Mouse (Mus musculus) telencephalon, adult 2 months (tissue): ENCODE measurements around the gene Myg1.
"Not testable (repeated sequence)": the region's sequence is repeated elsewhere in the genome, so short reads cannot be mapped to it uniquely, and the experiment has no call there.

Experiments
- DNase-seq: peaks from one replicate; pipeline ENCODE4 v3.0.0-alpha.2; 2011; ENCODE audit warnings: low read depth, low spot score

The Myg1 gene

GRCm38 (mm10) chr15:102331610-102332015 is at the start of gene Myg1:
Gene Myg1, plus strand, starts transcription at chr15:102331709.
- peak; percentile 85 for DNase-seq

GRCm38 (mm10) chr15:102282463-102283292 is 48.8 kb upstream of the Myg1 start:
- DNase-seq = no peak

GRCm38 (mm10) chr15:102283648-102284047 is 47.9 kb upstream of the Myg1 start:
- DNase-seq = no peak

GRCm38 (mm10) chr15:102287395-102287794 is 44.1 kb upstream of the Myg1 start:
- DNase-seq = peak; percentile 21

- peak; percentile 77 for DNase-seq
Measured at GRCm38 (mm10) chr15:102295633-102296367, 35.7 kb upstream of the Myg1 start, which contains the start of gene Espl1. Gene Espl1, plus strand, starts transcription at chr15:102296266.

- DNase-seq = no peak
Measured at GRCm38 (mm10) chr15:102296368-102297006, 35.0 kb upstream of the Myg1 start.

DNA sequence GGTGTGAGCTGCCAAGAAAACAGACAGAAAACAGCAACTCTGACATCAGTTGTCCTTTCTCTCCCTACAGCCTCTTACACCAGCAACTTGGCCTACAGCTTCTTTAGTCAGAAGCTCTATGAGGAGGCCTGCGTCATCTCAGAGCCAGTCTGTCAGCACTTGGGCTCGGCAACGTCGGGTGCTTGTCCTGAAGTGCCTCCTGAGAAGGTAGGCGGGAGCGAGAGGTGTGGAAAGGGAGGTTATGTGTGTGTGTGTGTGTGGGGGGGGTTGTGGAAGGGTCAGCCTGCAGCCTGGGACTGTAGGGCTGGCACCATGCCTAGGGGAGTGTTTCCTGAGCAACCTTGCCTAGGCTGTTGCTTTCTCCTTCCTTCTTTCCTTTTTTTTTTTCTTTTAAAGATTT is 29.0 kb upstream of the Myg1 start:
- DNase-seq = no peak

DNA sequence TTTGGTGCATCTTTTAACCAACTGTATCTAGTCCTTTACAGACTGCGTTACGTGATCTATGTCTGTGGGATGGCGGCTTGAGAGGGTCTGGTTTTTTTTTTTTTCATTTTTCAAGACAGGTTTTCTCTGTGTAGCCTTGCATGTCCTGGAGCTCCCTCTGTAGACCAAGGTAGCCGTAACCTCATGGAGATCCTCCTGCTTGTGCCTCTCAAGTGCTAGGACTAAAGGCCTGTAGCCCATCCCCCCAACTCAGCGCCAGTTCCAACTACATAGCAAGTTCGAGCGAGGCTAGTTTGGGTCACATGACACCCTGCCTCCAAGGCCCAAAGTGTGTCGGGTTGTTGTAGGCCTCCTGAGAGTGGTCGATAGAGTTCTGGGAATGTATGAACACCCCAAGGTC is 22.8 kb upstream of the Myg1 start:
- no peak for DNase-seq

DNA sequence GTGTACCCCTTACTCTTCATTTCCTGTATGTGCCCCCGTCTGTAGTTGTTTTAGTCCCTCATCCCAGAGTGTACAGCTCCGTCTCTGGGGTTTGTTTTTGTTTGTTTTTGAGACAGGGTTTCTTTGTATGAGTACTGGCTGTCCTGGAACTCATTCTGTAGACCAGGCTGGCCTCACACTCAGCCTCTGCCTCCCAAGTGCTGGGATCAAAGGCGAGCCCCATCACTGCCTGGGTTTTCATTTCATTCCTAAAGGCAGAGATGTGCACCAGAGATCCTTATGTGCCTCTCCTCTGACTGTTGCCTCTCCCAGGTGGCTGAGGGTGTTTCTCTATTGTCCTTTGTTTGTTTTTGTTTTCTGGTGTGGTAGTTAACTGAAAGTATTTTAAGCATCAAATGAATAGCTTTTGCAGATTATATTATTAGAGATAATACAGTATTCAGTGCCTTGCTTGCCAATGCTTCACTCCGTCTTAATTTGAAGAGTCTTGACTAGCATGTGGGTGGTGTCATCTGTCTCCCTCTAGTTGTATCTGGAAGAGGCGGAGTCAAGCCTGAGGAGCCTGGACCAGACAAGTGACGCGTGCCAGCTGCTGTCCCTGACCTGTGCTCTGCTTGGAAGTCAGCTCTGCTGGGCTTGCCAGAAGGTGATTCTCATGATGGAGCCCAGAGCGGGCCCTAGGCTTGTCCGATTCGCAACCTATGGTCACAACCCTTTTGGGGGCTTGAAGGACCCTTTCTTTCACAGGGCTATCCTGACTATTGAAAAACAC is 21.2 kb upstream of the Myg1 start:
- DNase-seq = no peak

DNA sequence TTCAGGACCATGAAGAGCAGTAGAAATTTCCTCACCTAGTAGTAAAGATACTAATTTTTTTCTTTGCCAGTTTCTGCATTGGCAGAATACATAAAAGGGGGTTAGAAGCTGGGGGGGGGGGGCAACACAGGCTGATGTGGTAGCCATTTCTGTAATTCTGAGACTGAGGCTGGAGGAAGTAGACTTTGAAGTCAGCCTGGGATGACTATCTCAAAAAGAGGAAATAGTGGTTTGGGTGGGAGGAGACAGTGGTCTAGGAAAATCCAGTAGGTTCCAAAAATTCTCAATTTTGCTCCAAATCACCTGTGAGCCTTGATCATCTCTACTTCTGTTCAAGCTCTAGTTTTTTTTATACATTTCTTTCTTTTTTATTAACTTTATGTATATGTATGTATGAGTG is 20.0 kb upstream of the Myg1 start:
- DNase-seq = no peak

- no peak for DNase-seq
Measured at GRCm38 (mm10) chr15:102315292-102315691, 16.2 kb upstream of the Myg1 start.

- peak; percentile 21 for DNase-seq
Measured at GRCm38 (mm10) chr15:102316263-102316662, 15.2 kb upstream of the Myg1 start.

DNA sequence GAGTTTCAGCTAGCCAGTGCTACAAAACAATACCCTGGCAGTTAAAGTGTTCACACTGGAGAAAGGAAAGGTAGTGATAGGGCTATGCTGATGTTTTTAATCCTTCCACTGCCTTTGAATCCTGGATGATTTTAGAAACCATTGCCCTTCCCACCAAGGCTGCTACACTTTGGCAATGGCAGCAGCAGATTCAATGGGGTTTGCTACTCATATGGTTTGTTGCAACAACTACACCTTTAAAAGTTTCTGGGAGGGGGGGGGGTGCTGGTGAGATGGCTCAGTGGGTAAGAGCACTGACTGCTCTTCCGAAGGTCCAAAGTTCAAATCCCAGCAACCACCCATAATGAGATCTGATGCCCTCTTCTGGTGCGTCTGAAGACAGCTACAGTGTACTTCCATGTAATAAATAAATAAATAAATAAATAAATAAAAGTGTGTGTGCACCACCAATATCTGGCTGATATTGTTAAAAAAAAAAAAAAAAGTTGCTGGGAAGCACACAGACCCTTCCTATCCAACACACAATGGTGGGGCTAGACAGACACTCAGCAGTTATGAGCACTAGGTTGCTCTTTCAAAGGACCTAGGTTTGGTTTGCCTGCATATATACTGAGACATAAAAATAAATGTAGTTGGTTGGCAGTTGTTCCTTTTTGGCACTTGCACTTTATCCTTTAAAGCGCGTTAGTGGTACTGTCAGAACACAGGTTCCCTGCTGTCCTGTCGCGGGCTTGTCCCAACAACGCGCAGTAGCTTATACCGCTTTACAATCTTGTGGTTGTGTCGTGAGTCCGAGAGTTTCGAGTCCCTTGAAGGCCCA is 6.6 kb upstream of the Myg1 start:
- no peak for DNase-seq

GRCm38 (mm10) chr15:102326022-102326576 is 5.4 kb upstream of the Myg1 start, which contains the start of gene Pfdn5:
Gene Pfdn5, plus strand, starts transcription at chr15:102326116.
- peak; percentile 85 for DNase-seq

DNA sequence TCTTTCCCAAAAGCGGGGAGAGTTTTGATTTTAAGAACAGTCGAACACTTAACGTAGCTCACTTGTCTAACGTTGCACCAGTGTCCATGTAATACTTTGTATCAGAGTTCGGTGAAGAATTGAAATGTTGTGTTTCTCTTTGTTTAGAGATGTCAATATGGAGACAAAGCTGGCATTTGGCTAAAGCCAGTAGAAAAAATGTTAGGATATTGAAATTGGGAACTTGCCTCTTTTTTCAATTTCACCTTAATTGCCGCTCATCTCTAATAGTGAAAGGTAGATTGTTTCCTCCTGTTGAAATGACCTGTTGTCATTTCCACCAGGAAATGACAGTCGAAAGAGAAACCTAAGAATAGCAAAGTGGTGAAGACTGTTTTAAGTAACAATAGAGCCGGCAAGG is 4.6 kb upstream of the Myg1 start:
- DNase-seq = no peak

DNA sequence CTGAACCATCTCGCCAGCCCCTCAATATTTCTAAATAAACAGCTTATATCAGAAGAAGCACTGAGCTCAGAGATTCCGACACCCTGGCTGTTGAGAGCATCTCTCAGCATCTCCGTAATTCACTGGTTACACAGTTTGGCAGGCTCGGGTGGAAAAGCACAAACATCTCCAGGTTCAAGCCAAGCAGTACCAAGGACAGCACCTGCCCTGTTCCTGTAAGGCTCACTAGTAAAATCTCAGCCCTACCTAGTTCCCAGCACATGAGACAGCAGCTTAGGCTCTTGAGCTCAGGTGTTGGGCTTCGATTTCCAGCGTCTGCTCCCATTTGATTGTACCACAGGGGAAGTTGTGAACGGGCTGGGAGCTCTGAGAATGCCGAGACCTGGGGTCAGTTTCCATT is 3.7 kb downstream of the Myg1 start:
- no peak for DNase-seq

- DNase-seq = not testable (repeated sequence)
Measured at GRCm38 (mm10) chr15:102335925-102336324, 4.4 kb downstream of the Myg1 start.

GRCm38 (mm10) chr15:102336946-102337345 is 5.4 kb downstream of the Myg1 start:
- DNase-seq = no peak

- no peak for DNase-seq
Measured at GRCm38 (mm10) chr15:102339612-102340011, 8.1 kb downstream of the Myg1 start.

- DNase-seq = no peak
Measured at GRCm38 (mm10) chr15:102341580-102341979, 10.1 kb downstream of the Myg1 start.
